In the genomic region with DNA sequence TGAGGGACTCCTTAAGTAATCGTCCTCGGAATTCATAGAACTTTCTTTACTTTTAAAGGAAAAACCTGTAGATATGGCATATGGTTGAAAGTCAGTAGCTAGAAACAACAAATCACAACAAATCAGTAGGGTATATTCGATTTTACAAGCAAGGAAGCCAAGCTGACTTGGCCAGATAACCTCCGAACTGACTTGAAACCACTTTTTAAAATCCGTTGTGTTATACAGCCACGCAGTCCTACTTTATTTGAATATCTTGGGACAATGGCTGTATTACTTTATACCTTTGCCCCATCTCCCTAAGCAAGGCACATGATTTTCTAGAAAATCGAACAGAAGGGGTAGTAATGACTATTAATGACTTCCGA, we compare ENCODE assay signal across 8 mouse cellular contexts. TPM values are rescaled to one million over a fixed set of nuclear protein-coding genes. Genes with fewer than 3 reads are reported as not detected.
DNase-seq lines count a peak whose midpoint lies in the region; ATAC-seq and TF ChIP-seq lines count a peak whose summit lies in the region.

No protein-coding gene starts in this region.

- H3K27me3 ChIP-seq in heart, embryonic 12.5 days (replicated peaks) = peaks cover 9% of the 10 kb centered on the region; the same call in 1 of the 2 replicates
- H3K27me3 ChIP-seq in ES-Bruce4 (ENCODE audit: control insufficient read depth, insufficient read depth, low read length, poor library complexity, severe bottlenecking) = no peaks in the 10 kb centered on the region
- H3K27me3 ChIP-seq in hindbrain, embryonic 12.5 days = no peaks in the 10 kb centered on the region
- no peaks in the 10 kb centered on the region for H3K27me3 ChIP-seq in liver, embryonic 16.5 days (ENCODE audit: control insufficient read depth, insufficient read depth, low read depth, low read length)
- no peaks in the 10 kb centered on the region for H3K27me3 ChIP-seq in cerebellum, adult 2 months (ENCODE audit: control insufficient read depth, insufficient read depth, low read length)

- no peak for TF ChIP-seq EP300 in ES-Bruce4 (IDR thresholded peaks at IDR 0.05; ENCODE audit: insufficient read depth, low read depth, low read length)

- no peak for DNase-seq in heart, postnatal 10 days
- no peak for DNase-seq in c-Kit-positive CD71-positive TER-119-positive erythroid progenitor cells, embryonic 14.5 days (ENCODE audit: low spot score)
- no peak for DNase-seq in cerebellum, adult 2 months
- no peak for DNase-seq in layer of hippocampus, postnatal 36 days

- H3K36me3 ChIP-seq in heart, embryonic 12.5 days = peaks cover 22% of the 10 kb centered on the region
- peaks cover 29% of the 10 kb centered on the region for H3K36me3 ChIP-seq in ES-Bruce4 (ENCODE audit: control insufficient read depth, insufficient read depth, low read length, poor library complexity, severe bottlenecking)
- H3K36me3 ChIP-seq in hindbrain, embryonic 12.5 days = peaks cover 21% of the 10 kb centered on the region
- peaks cover 10% of the 10 kb centered on the region; the same call in 1 of the 2 replicates for H3K36me3 ChIP-seq in liver, embryonic 16.5 days (ENCODE audit: control insufficient read depth, insufficient read depth)

- no peak overlapping the region for H3K9ac ChIP-seq in heart, embryonic 12.5 days
- peak overlapping the region; percentile 33 for H3K9ac ChIP-seq in ES-Bruce4 (ENCODE audit: low read depth, poor library complexity, severe bottlenecking)
- no peak overlapping the region for H3K9ac ChIP-seq in hindbrain, embryonic 12.5 days
- H3K9ac ChIP-seq in liver, embryonic 16.5 days (ENCODE audit: low read depth, low read length) = no peak overlapping the region; the same call in 1 of the 2 replicates

- WGBS in heart, embryonic 12.5 days = 43% methylated on average over 8 of the region's 8 CpGs
- WGBS in hindbrain, embryonic 12.5 days = 50% methylated on average over 8 of the region's 8 CpGs
- 30% methylated on average over 8 of the region's 8 CpGs for WGBS in liver, embryonic 16.5 days (ENCODE audit: insufficient replicate concordance)
- 44% methylated on average over 8 of the region's 8 CpGs for WGBS in cerebellum, adult 2 months

- peak overlapping the region; percentile 89; the same call in 1 of the 2 replicates for H3K4me3 ChIP-seq in heart, embryonic 12.5 days
- H3K4me3 ChIP-seq in ES-Bruce4 (ENCODE audit: low read depth, low read length) = no peak overlapping the region
- no peak overlapping the region for H3K4me3 ChIP-seq in hindbrain, embryonic 12.5 days
- peak overlapping the region; percentile 86 for H3K4me3 ChIP-seq in liver, embryonic 16.5 days (ENCODE audit: low read depth, low read length)
- H3K4me3 ChIP-seq in cerebellum, adult 2 months (replicated peaks; ENCODE audit: insufficient read depth, low read depth, low read length) = no peak overlapping the region

- H3K4me2 ChIP-seq in heart, embryonic 12.5 days = 0 out of 2 replicates have a peak overlapping the region, but pooled peaks have one; percentile 83
- H3K4me2 ChIP-seq in hindbrain, embryonic 12.5 days (replicated peaks) = peak overlapping the region; percentile 82
- H3K4me2 ChIP-seq in liver, embryonic 16.5 days (ENCODE audit: low read depth, low read length) = no peak overlapping the region

- ATAC-seq in heart, embryonic 12.5 days (ENCODE audit: insufficient number of reproducible peaks, low FRiP score) = no peak
- no peak for ATAC-seq in hindbrain, embryonic 12.5 days (ENCODE audit: low FRiP score)
- ATAC-seq in liver, embryonic 16.5 days (ENCODE audit: low read depth) = no peak

- intact Hi-C loops in heart, postnatal 10 days (cut with DNase I) = loop anchor here (1.0 kb wide), 1 partner anchor 39 kb away; no protein-coding TSS in a partner anchor

- TF ChIP-seq POLR2A in ES-Bruce4 (IDR thresholded peaks at IDR 0.05; ENCODE audit: insufficient read depth, low read length) = no peak
- no peak for TF ChIP-seq POLR2A in cerebellum, adult 2 months (IDR thresholded peaks at IDR 0.05; ENCODE audit: borderline replicate concordance, insufficient read depth, low read length)

- TF ChIP-seq CTCF in ES-Bruce4 (IDR thresholded peaks at IDR 0.05; ENCODE audit: low read depth, low read length) = no peak
- no peak for TF ChIP-seq CTCF in cerebellum, adult 2 months (IDR thresholded peaks at IDR 0.05; ENCODE audit: borderline replicate concordance, insufficient read depth, low read depth, low read length)

- no peaks in the 10 kb centered on the region for H3K9me3 ChIP-seq in heart, embryonic 12.5 days (replicated peaks)
- no peaks in the 10 kb centered on the region; the same call in 1 of the 2 replicates for H3K9me3 ChIP-seq in ES-Bruce4 (replicated peaks; ENCODE audit: control insufficient read depth, insufficient read depth, low read length, poor library complexity, severe bottlenecking)
- H3K9me3 ChIP-seq in hindbrain, embryonic 12.5 days (replicated peaks) = no peaks in the 10 kb centered on the region
- H3K9me3 ChIP-seq in liver, embryonic 16.5 days (replicated peaks; ENCODE audit: control insufficient read depth, low read length) = no peaks in the 10 kb centered on the region

- peaks cover 11% of the 10 kb centered on the region; the same call in 1 of the 2 replicates for H3K4me1 ChIP-seq in heart, embryonic 12.5 days (replicated peaks)
- H3K4me1 ChIP-seq in ES-Bruce4 (ENCODE audit: control insufficient read depth, insufficient read depth, low read length) = peaks cover 2% of the 10 kb centered on the region
- peaks cover 13% of the 10 kb centered on the region for H3K4me1 ChIP-seq in hindbrain, embryonic 12.5 days
- peaks cover 20% of the 10 kb centered on the region for H3K4me1 ChIP-seq in liver, embryonic 16.5 days (ENCODE audit: control insufficient read depth, low read depth, low read length)
- H3K4me1 ChIP-seq in cerebellum, adult 2 months (ENCODE audit: control insufficient read depth, insufficient read depth, low read length) = peaks cover 4% of the 10 kb centered on the region; the same call in 1 of the 2 replicates

- H3K27ac ChIP-seq in heart, embryonic 12.5 days (ENCODE audit: poor library complexity, severe bottlenecking) = no peak overlapping the region
- H3K27ac ChIP-seq in ES-Bruce4 (ENCODE audit: insufficient read depth, low read length) = no peak overlapping the region
- no peak overlapping the region for H3K27ac ChIP-seq in hindbrain, embryonic 12.5 days
- H3K27ac ChIP-seq in liver, embryonic 16.5 days (ENCODE audit: low read length) = no peak overlapping the region
- no peak overlapping the region for H3K27ac ChIP-seq in cerebellum, adult 2 months (ENCODE audit: insufficient read depth, low read length)

RNA-seq across cellular contexts. Expression of a gene that starts 0.4 kb away (rescaled TPM):
- polyA plus RNA-seq in heart, embryonic 12.5 days (2016; fragmentation: Nextera tagmentation; extraction: Ambion mirVana) = 47.0 and 50.5 TPM in 2 replicates
- total RNA-seq in heart, postnatal 10 days (2021) = 10 to 100 TPM; 23.3 to 26.1 TPM
- polyA plus RNA-seq in ES-Bruce4 (2011; ENCODE audit: insufficient read depth, insufficient read length, low read depth, missing spikeins) = 61.3 and 68.4 TPM in 2 replicates
- polyA plus RNA-seq in hindbrain, embryonic 12.5 days (2016; fragmentation: Nextera tagmentation; extraction: Ambion mirVana) = 78.3 and 78.9 TPM in 2 replicates
- polyA plus RNA-seq in liver, embryonic 16.5 days (2015; fragmentation: Nextera tagmentation; extraction: Ambion mirVana) = 23.4 and 25.4 TPM in 2 replicates
- polyA plus RNA-seq in cerebellum, adult 2 months (2012; rRNA removed) = 57.8 and 60.8 TPM in 2 replicates
- total RNA-seq in layer of hippocampus, postnatal 36 days (2021) = 10 to 100 TPM; 39.9 to 47.7 TPM

RNA-seq across cellular contexts. Expression of a gene that starts 11.0 kb away (rescaled TPM):
- polyA plus RNA-seq in heart, embryonic 12.5 days (2016; fragmentation: Nextera tagmentation; extraction: Ambion mirVana) = 37.6 and 40.7 TPM in 2 replicates
- total RNA-seq in heart, postnatal 10 days (2021) = 10 to 100 TPM; 27.2 to 30.1 TPM
- 46.0 and 48.7 TPM in 2 replicates for polyA plus RNA-seq in ES-Bruce4 (2011; ENCODE audit: insufficient read depth, insufficient read length, low read depth, missing spikeins)
- polyA plus RNA-seq in hindbrain, embryonic 12.5 days (2016; fragmentation: Nextera tagmentation; extraction: Ambion mirVana) = 109 and 124 TPM in 2 replicates
- 32.5 and 32.7 TPM in 2 replicates for polyA plus RNA-seq in liver, embryonic 16.5 days (2015; fragmentation: Nextera tagmentation; extraction: Ambion mirVana)
- polyA plus RNA-seq in cerebellum, adult 2 months (2012; rRNA removed) = 32.4 and 33.9 TPM in 2 replicates
- 10 to 100 TPM; 36.7 to 38.8 TPM for total RNA-seq in layer of hippocampus, postnatal 36 days (2021)

RNA-seq across cellular contexts. Expression of a gene that starts 22.2 kb away (rescaled TPM):
- 4.8 and 5.6 TPM in 2 replicates for polyA plus RNA-seq in heart, embryonic 12.5 days (2016; fragmentation: Nextera tagmentation; extraction: Ambion mirVana)
- total RNA-seq in heart, postnatal 10 days (2021) = 10 to 100 TPM; 14.8 to 17.0 TPM
- 20.2 and 20.5 TPM in 2 replicates for polyA plus RNA-seq in ES-Bruce4 (2011; ENCODE audit: insufficient read depth, insufficient read length, low read depth, missing spikeins)
- polyA plus RNA-seq in hindbrain, embryonic 12.5 days (2016; fragmentation: Nextera tagmentation; extraction: Ambion mirVana) = 6.4 and 8.2 TPM in 2 replicates
- polyA plus RNA-seq in liver, embryonic 16.5 days (2015; fragmentation: Nextera tagmentation; extraction: Ambion mirVana) = 12.7 and 13.8 TPM in 2 replicates
- polyA plus RNA-seq in cerebellum, adult 2 months (2012; rRNA removed) = 7.9 and 10.3 TPM in 2 replicates
- total RNA-seq in layer of hippocampus, postnatal 36 days (2021) = 1 to 10 TPM; 5.5 to 6.4 TPM

Comparison
In these comparisons a context has a peak if more than half of its experiments do, and no peak if none do; other contexts are left out.
1. H3K4me3 ChIP-seq: peak in heart, embryonic 12.5 days (single experiment) and liver, embryonic 16.5 days (single experiment); none in ES-Bruce4 (single experiment), hindbrain, embryonic 12.5 days (single experiment) and cerebellum, adult 2 months (single experiment).